Mouse (Mus musculus) heart, embryonic 13.5 days (tissue): ENCODE data around the gene Sncb. TPM values are rescaled to one million over a fixed set of nuclear protein-coding genes. Genes with fewer than 3 reads are reported as not detected.

Source experiments
- ATAC-seq: fragments of 200-750 bp; cut with Nextera tagmentation; 2 replicates; pipeline ENCODE4 v1.8.0; 2017; ENCODE audit warnings: moderate TSS enrichment; ENCODE audit not compliant: insufficient number of reproducible peaks, low FRiP score, low TSS enrichment; ENCODE audit errors: extremely low read depth
- H3K27ac ChIP-seq: fragments of 300-500 bp; sonication (generic); replicated peaks from 2 replicates; pipeline ENCODE4 v1.5.1; 2015; ENCODE audit warnings: moderate library complexity, mild to moderate bottlenecking, inconsistent platforms
- H3K27me3 ChIP-seq: fragments of 300-500 bp; sonication (generic); replicated peaks from 2 replicates; pipeline ENCODE4 v1.6.1; 2015; ENCODE audit warnings: mild to moderate bottlenecking, inconsistent platforms
- H3K36me3 ChIP-seq: fragments of 300-500 bp; sonication (generic); 2 replicates; pipeline ENCODE4 v1.6.1; 2015; ENCODE audit warnings: mild to moderate bottlenecking, inconsistent platforms
- H3K4me1 ChIP-seq: fragments of 300-500 bp; sonication (generic); 2 replicates; pipeline ENCODE4 v1.6.1; 2015; ENCODE audit warnings: inconsistent platforms
- H3K4me2 ChIP-seq: fragments of 300-500 bp; sonication (generic); 2 replicates; pipeline ENCODE4 v1.6.1; 2015; ENCODE audit warnings: inconsistent platforms, mild to moderate bottlenecking, moderate library complexity
- H3K4me3 ChIP-seq: fragments of 300-500 bp; sonication (generic); 2 replicates; pipeline ENCODE4 v1.5.1; 2015; ENCODE audit warnings: moderate library complexity, mild to moderate bottlenecking, inconsistent platforms
- H3K9ac ChIP-seq: fragments of 300-500 bp; sonication (generic); 2 replicates; pipeline ENCODE4 v1.6.1; 2015; ENCODE audit warnings: inconsistent platforms, mild to moderate bottlenecking, moderate library complexity
- H3K9me3 ChIP-seq: fragments of 300-500 bp; sonication (generic); 2 replicates; pipeline ENCODE4 v1.6.1; 2016; ENCODE audit warnings: inconsistent platforms
- WGBS: fragments of 180-500 bp; shearing (Covaris S2); methylation state at CpG from one replicate; pipeline ENCODE4 v1.1.7; 2015; ENCODE audit warnings: mixed read lengths; 5-methylcytosine and 5-hydroxymethylcytosine counted together
- polyA plus RNA-seq: library from polyadenylated mRNA; unstranded; fragments of >200 nt; fragmentation: Nextera tagmentation; extraction: Ambion mirVana; gene quantifications from 2 replicates; pipeline ENCODE4 v1.2.1, GENCODE M21; 2015

Sncb gene
- polyA plus RNA-seq = not detected in 2 replicates

DNA sequence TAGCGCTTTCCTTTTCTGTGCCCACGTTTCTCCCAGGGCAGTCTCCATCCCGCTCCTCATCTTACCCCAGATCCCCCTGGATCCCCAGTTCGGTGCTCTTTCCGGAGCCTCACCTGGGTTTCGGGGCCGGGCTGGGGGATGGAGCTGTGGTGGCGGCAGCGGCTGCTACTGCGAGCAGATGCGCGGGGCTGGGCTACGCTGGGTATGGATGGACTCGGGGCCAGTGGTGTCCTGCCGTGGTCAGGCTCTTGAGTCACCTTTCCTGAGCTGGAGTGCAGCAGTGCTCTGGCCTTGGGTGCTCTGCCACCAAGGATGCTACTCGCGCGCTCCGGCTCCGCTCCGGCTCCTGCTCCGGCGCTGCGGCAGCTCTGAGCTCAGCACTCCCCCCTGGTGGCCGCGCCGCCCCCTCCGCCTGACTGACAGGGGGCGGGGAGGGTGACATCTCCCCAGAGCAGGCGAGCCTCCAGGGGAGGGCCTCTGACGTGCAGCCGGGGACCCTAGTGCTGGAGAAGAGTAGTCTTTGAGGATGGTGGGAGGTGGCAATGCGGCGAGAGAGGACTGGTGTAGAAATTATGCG is at the start of gene Sncb:
Gene Sncb (minus strand): TSS at position 404 of the 577 bp plus-strand sequence.
- Histone ChIP-seq H3K27ac (no peak within 1 kb of the TSS), H3K27me3 (peaks cover 70% of the 10 kb centered on the region), H3K4me2 (peak within 1 kb of the TSS; percentile 62), H3K36me3 (no peaks in the 10 kb centered on the region), H3K9ac (0 out of 2 replicates have a peak within 1 kb of the TSS, but pooled peaks have one; percentile 3), H3K4me3 (peak within 1 kb of the TSS; percentile 39), H3K4me1 (peaks cover 13% of the 10 kb centered on the region), H3K9me3 (peaks cover 4% of the 10 kb centered on the region; the same call in 1 of the 2 replicates)
- ATAC-seq = no peak
- WGBS = under 1% methylated on average over 35 of the region's 35 CpGs

DNA sequence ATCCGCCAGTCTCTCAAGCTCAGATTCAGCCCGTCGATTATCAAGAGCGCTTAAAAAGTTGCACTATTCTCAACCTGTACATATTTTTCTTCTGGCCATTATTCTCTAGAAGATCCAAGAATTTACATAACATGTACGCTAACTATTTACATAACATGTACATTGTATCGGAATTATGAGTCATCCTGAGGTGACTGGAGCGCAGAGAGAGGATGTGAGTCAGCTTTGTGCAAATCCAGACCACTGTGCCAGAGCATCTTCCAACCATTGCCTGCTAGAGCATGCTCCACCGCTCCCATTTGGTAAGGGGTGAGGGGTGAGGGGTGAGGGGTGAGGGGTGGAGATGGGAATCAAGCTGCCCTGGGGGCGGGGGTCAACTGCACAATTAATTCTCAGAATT is 47.0 kb upstream of the Sncb start:
- Histone ChIP-seq H3K9ac (no peak overlapping the region), H3K4me3 (no peak overlapping the region), H3K36me3 (no peaks in the 10 kb centered on the region), H3K9me3 (no peaks in the 10 kb centered on the region), H3K4me2 (no peak overlapping the region), H3K27ac (no peak overlapping the region), H3K27me3 (peaks cover 10% of the 10 kb centered on the region), H3K4me1 (no peaks in the 10 kb centered on the region)
- 76% methylated on average over 9 of the region's 9 CpGs for WGBS
- ATAC-seq = no peak

DNA sequence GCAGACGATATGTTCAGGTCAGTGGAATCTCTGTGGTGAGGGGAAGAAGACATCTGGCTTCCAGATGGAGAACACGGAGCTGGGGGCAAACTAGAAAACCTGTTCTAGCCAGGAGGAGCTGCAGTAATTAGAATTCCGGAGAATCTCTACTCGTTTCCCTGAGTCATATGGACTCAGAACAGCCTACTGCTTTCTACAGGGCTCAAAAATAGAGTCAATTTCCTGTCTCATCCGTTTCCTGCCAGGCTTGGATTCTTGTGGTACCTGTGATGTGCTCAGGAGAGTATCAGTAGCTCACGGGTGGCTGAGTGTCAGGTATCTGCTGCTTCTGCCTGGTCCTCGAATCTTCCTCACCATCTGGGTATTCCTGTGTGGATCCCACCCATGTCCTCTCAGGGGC is 45.1 kb upstream of the Sncb start:
- H3K36me3 ChIP-seq = no peaks in the 10 kb centered on the region
- WGBS = 56% methylated on average over 7 of the region's 7 CpGs

DNA sequence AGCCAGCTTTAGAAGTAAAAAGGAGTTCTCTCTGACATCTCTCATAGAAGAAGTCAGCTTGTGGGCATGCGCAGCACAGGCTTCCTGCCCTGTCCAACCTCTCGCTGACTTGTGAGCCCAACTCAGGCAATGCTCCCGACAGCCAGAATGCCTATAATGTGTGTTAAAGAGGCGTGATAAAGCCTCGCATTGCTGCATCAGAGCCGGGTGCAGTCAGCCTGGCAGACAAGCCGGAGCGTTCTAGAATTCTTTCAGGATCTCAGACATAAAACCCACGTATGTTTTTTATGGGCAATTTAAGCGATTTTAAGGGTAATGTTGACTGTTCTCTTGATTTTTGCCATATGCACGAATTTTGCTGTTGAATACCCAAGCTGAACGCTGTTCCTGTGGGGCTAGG is 41.7 kb upstream of the Sncb start:
- H3K27me3 ChIP-seq = peaks cover 60% of the 10 kb centered on the region
- H3K9me3 ChIP-seq = no peaks in the 10 kb centered on the region
- WGBS = 64% methylated on average over 12 of the region's 12 CpGs
- no peaks in the 10 kb centered on the region for H3K4me1 ChIP-seq
- ATAC-seq = no peak
- H3K9ac ChIP-seq = no peak overlapping the region
- H3K27ac ChIP-seq = no peak overlapping the region
- no peaks in the 10 kb centered on the region for H3K36me3 ChIP-seq
- no peak overlapping the region for H3K4me2 ChIP-seq
- no peak overlapping the region for H3K4me3 ChIP-seq

More for the DNA sequence above, 45.1 kb upstream of the Sncb start:
- no peak for ATAC-seq
- H3K27ac ChIP-seq = no peak overlapping the region
- no peak overlapping the region for H3K4me2 ChIP-seq
- no peaks in the 10 kb centered on the region for H3K4me1 ChIP-seq
- no peaks in the 10 kb centered on the region for H3K9me3 ChIP-seq
- peaks cover 29% of the 10 kb centered on the region for H3K27me3 ChIP-seq
- no peak overlapping the region for H3K4me3 ChIP-seq
- H3K9ac ChIP-seq = no peak overlapping the region

DNA sequence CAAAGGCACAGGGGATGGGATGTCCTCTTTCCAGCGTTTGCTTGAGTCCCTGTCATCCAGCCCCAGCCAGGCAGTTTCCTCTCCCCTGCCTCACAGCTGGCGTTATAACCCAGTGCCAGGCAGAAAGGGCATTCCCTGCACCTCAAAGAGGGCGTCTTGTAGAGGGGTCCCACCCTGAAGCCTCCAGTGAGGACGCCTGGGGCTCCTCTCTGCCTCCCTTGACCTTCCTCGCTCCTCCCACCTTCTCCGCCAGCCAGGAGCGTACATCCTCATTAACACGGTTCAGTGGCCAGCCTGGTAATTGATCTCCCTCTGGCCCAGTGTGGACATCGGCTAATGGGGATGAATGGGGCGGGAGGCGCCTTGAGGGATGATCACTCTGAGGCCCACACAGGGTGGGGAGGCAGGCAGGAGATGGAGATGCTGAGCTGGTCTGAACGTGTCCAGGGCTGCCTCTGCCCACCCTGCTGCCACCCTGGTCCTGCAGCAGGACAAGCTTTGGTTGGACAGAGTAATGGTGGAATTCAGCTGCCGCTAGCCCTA is 40.1 kb upstream of the Sncb start:
- H3K4me1 ChIP-seq = no peaks in the 10 kb centered on the region
- H3K36me3 ChIP-seq = no peaks in the 10 kb centered on the region
- no peak for ATAC-seq
- no peak overlapping the region for H3K4me2 ChIP-seq
- no peak overlapping the region for H3K9ac ChIP-seq
- H3K27ac ChIP-seq = no peak overlapping the region
- H3K4me3 ChIP-seq = no peak overlapping the region
- peaks cover 68% of the 10 kb centered on the region for H3K27me3 ChIP-seq
- no peaks in the 10 kb centered on the region for H3K9me3 ChIP-seq
- 44% methylated on average over 13 of the region's 13 CpGs for WGBS

DNA sequence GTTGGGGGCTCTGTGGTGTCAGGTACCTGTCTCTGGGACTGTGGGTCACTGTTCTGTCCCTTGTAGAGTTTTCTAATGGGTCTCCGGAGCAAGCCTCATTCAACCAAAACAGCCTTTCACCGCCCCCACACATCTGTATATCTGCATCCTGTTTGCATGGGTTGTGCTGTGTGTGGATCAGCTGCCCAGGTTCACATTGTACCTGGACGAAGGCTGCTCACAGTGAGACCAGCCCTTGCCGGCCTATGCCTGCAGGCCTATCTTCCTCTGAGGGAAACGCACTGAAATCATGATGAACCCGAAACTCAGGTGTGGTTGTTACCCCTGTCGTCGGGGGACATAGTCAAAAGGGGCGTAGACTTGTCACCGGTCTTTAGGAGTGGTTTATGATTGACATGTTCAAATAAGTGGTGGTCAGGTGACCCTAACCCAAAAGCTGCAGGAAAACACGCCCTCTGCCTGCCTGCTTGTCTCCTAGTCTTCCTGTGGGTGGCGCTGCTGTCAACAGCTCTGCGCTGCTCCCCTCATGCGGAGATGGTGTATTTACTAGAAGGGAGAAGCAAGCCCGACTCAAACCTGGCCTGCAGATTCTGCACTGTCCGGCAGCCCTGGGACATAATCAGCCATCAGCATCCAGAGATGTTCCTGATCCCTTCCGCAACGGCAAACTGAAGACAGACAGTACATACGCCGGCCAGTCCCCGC is 38.9 kb upstream of the Sncb start:
- Histone ChIP-seq H3K36me3 (no peaks in the 10 kb centered on the region), H3K27ac (no peak overlapping the region), H3K9ac (no peak overlapping the region), H3K27me3 (peaks cover 68% of the 10 kb centered on the region), H3K9me3 (no peaks in the 10 kb centered on the region), H3K4me2 (no peak overlapping the region), H3K4me1 (no peaks in the 10 kb centered on the region), H3K4me3 (no peak overlapping the region)
- 36% methylated on average over 21 of the region's 21 CpGs for WGBS
- ATAC-seq = no peak

DNA sequence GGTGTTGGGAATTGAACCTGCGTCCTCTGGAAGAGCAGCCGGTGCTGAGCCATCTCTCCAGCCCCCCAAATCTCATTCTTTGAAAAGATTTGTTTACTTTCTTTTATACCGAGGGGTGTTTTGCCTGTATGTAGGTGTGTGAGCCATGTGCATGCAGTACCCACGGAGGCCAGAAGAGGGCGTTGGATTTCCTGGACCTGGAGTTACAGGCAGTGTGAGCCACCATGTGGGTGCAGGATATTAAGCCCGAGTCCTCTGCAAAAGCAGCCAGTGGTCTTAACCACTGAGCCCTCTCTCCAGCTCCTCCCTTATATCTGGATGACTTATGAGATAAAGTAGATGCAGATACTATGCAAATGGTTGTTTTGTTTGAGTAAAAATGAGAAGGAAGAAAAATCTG is 36.6 kb upstream of the Sncb start:
- no peak overlapping the region for H3K9ac ChIP-seq
- peaks cover 68% of the 10 kb centered on the region for H3K27me3 ChIP-seq
- 0 out of 2 replicates have a peak, but pooled peaks cover 2% of the 10 kb centered on the region for H3K4me1 ChIP-seq
- ATAC-seq = no peak
- no peaks in the 10 kb centered on the region for H3K36me3 ChIP-seq
- H3K9me3 ChIP-seq = no peaks in the 10 kb centered on the region
- no peak overlapping the region for H3K27ac ChIP-seq
- H3K4me3 ChIP-seq = no peak overlapping the region
- WGBS = 68% methylated on average over 6 of the region's 6 CpGs
- no peak overlapping the region for H3K4me2 ChIP-seq

DNA sequence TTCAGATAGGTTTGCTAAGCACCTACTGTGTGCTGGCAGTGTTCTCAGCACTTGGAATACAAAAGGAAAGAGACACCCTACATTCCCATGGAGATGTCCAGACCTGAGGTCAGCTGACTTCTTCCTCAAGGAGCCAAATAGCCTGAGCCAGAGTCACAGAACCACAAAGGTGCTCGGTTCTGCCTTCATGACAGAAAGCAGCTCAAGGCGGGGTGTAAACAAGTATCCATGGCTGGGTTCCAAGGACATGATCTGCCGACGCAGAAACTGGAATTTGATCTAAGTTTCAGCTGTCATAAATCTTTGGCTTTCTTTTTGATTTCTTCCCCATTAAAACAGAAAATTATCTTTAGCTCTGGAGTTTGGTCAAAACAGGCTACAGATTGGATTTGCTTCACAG is 33.8 kb upstream of the Sncb start:
- Histone ChIP-seq H3K27me3 (peaks cover 61% of the 10 kb centered on the region), H3K4me3 (no peak overlapping the region), H3K4me1 (0 out of 2 replicates have a peak, but pooled peaks cover 2% of the 10 kb centered on the region), H3K9ac (no peak overlapping the region), H3K36me3 (no peaks in the 10 kb centered on the region), H3K27ac (no peak overlapping the region), H3K9me3 (no peaks in the 10 kb centered on the region), H3K4me2 (no peak overlapping the region)
- ATAC-seq = no peak
- WGBS = 70% methylated on average over 4 of the region's 4 CpGs

DNA sequence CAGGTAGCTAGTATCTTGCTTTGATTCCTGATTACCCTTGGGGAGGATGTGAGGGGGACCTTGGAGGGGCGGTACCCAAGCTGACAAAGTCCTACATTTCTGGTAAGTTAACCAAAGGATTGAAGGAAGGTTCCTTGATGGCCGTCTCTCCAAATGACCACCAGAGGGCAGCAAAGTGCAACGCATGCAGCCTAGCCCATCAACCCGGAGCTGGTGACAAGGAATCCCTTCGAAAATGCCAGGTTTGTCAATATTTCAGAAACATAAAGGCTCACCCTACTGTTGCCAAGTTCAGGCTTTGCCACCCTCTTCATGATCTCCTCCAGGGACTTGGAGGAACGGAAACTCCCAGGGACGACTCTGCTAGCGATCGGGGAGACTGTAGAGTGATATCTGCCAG is 33.3 kb upstream of the Sncb start:
- ATAC-seq = no peak
- WGBS = 13% methylated on average over 9 of the region's 9 CpGs
- Histone ChIP-seq H3K4me3 (peak overlapping the region; percentile 25; the same call in 1 of the 2 replicates), H3K27me3 (peaks cover 61% of the 10 kb centered on the region), H3K9ac (no peak overlapping the region; the same call in 1 of the 2 replicates), H3K4me1 (0 out of 2 replicates have a peak, but pooled peaks cover 2% of the 10 kb centered on the region), H3K36me3 (no peaks in the 10 kb centered on the region), H3K27ac (no peak overlapping the region), H3K4me2 (peak overlapping the region; percentile 62), H3K9me3 (no peaks in the 10 kb centered on the region)

DNA sequence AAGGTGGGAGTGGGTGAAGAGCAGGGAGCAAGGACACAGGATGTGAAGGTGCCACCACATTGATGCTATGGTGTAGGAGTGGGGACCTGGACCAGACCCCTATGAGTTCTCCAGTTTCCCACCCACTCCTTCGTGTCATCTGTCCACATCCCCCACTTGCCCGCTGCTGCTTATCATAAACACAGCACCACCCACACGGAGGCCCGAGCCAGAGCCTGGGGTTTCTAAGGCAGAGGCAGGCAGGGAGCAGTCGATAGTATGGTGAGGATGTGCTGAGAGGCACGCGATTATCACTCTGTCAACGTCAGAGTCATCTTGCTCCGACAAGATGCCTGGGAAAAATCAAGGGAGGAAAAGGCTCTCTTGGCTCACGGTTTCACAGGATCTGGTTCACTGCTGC is 32.3 kb upstream of the Sncb start:
- 46% methylated on average over 10 of the region's 10 CpGs for WGBS
- 0 out of 2 replicates have a peak, but pooled peaks cover 2% of the 10 kb centered on the region for H3K4me1 ChIP-seq
- H3K4me2 ChIP-seq = no peak overlapping the region
- H3K9me3 ChIP-seq = no peaks in the 10 kb centered on the region
- H3K36me3 ChIP-seq = no peaks in the 10 kb centered on the region
- no peak overlapping the region for H3K9ac ChIP-seq
- peaks cover 59% of the 10 kb centered on the region for H3K27me3 ChIP-seq
- H3K4me3 ChIP-seq = no peak overlapping the region
- ATAC-seq = no peak
- H3K27ac ChIP-seq = no peak overlapping the region

DNA sequence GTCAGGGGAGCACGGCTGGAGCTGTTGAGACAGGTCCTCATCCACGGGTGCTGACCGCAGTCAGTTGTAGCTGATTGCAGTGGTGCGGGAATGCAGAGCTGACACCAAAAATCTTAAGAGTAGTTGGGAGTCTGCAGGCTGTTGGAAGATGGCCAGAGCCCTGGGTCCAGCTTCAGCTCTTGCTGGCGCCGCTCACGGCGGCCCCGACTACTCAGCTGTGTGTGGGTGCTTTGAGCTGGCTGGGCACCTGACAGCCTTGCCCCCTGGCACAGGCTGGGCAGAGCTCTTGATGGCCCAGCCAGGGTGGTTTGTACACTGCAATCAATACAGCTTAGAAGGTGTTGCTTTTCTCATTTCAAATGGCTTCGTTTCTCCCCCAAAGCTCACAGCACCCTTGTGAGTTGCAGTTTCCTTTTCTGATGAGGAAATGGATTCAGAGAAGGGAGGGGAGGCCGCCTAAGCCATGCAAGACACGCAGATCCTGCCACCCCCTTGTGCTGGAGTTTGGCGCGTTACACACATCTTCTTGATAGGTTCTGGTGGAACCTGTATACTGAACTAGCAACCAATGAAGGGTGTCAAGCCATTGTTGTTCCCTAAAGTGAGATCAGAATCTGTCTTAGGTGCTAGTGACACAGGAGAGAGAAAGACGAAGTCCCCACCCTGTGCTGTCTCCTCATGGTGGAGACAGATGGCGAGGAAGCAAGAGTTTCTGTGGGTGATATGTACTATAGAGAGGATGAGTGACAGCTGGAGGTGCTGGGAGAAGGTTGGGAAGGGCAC is 31.7 kb upstream of the Sncb start:
- Histone ChIP-seq H3K36me3 (no peaks in the 10 kb centered on the region), H3K4me3 (no peak overlapping the region), H3K27me3 (peaks cover 58% of the 10 kb centered on the region), H3K4me2 (no peak overlapping the region), H3K4me1 (0 out of 2 replicates have a peak, but pooled peaks cover 2% of the 10 kb centered on the region), H3K27ac (no peak overlapping the region), H3K9me3 (no peaks in the 10 kb centered on the region), H3K9ac (no peak overlapping the region)
- 73% methylated on average over 16 of the region's 16 CpGs for WGBS
- ATAC-seq = no peak
